Mouse (Mus musculus): Measurements from ENCODE around the gene Ggct. TPM values are rescaled to one million over a fixed set of nuclear protein-coding genes. Genes with fewer than 3 reads are reported as not detected.
A peak's percentile ranks its signal among the peaks of the same experiment; 100 is the strongest.

Gene Ggct
- polyA plus RNA-seq, 1 experiment from 2014 or later = 9.2 TPM

GRCm38 (mm10) chr6:54952542-54952941, 40.2 kb downstream of the Ggct start:
- no peak overlapping the region for H3K4me2 ChIP-seq (ENCODE audit: low read depth, low read length)
- DNase-seq = no peak
- H3K4me1 ChIP-seq (ENCODE audit: insufficient read depth) = peaks cover 13% of the 10 kb centered on the region
- WGBS (ENCODE audit: insufficient replicate concordance) = 77% methylated on average over 3 of the region's 3 CpGs
- no peak overlapping the region for H3K9ac ChIP-seq (replicated peaks)
- H3K4me3 ChIP-seq (ENCODE audit: low read depth, low read length) = no peak overlapping the region
- no peak for ATAC-seq
- H3K36me3 ChIP-seq (replicated peaks; ENCODE audit: insufficient read depth, low read length) = no peaks in the 10 kb centered on the region
- no peaks in the 10 kb centered on the region for H3K9me3 ChIP-seq (ENCODE audit: low read length)
- no peaks in the 10 kb centered on the region for H3K27me3 ChIP-seq (ENCODE audit: insufficient read depth, low read length)
- no peak overlapping the region for H3K27ac ChIP-seq (ENCODE audit: low read depth)
- no peak for TF ChIP-seq CTCF (IDR thresholded peaks at IDR 0.05; ENCODE audit: low read depth)
- TF ChIP-seq EP300 (IDR thresholded peaks at IDR 0.05; ENCODE audit: low read depth) = no peak

- no peaks in the 10 kb centered on the region for H3K36me3 ChIP-seq (replicated peaks; ENCODE audit: insufficient read depth, low read length)
- H3K27ac ChIP-seq (ENCODE audit: low read depth) = 0 out of 2 replicates have a peak overlapping the region, but pooled peaks have one; percentile 18
- H3K4me1 ChIP-seq (ENCODE audit: insufficient read depth) = no peaks in the 10 kb centered on the region; the same call in 1 of the 2 replicates
- 44% methylated on average over 5 of the region's 5 CpGs for WGBS (ENCODE audit: insufficient replicate concordance)
- H3K9ac ChIP-seq (replicated peaks) = no peak overlapping the region
- DNase-seq (no peak), ATAC-seq (no peak)
- H3K4me2 ChIP-seq (ENCODE audit: low read depth, low read length) = no peak overlapping the region
- no peak for TF ChIP-seq CTCF (IDR thresholded peaks at IDR 0.05; ENCODE audit: low read depth)
- no peaks in the 10 kb centered on the region for H3K9me3 ChIP-seq (ENCODE audit: low read length)
- H3K4me3 ChIP-seq (ENCODE audit: low read depth, low read length) = no peak overlapping the region
- no peaks in the 10 kb centered on the region for H3K27me3 ChIP-seq (ENCODE audit: insufficient read depth, low read length)
Measured at GRCm38 (mm10) chr6:54948682-54949081, 44.1 kb downstream of the Ggct start.

GRCm38 (mm10) chr6:54946241-54946953, 46.4 kb downstream of the Ggct start:
- H3K9ac ChIP-seq (replicated peaks) = no peak overlapping the region
- H3K4me3 ChIP-seq (ENCODE audit: low read depth, low read length) = no peak overlapping the region
- H3K9me3 ChIP-seq (ENCODE audit: low read length) = no peaks in the 10 kb centered on the region
- no peak overlapping the region for H3K4me2 ChIP-seq (ENCODE audit: low read depth, low read length)
- no peaks in the 10 kb centered on the region for H3K36me3 ChIP-seq (replicated peaks; ENCODE audit: insufficient read depth, low read length)
- H3K4me1 ChIP-seq (ENCODE audit: insufficient read depth) = peaks cover 5% of the 10 kb centered on the region; the same call in 1 of the 2 replicates
- no peaks in the 10 kb centered on the region for H3K27me3 ChIP-seq (ENCODE audit: insufficient read depth, low read length)
- H3K27ac ChIP-seq (ENCODE audit: low read depth) = no peak overlapping the region
- DNase-seq = no peak
- 59% methylated on average over 4 of the region's 4 CpGs for WGBS (ENCODE audit: insufficient replicate concordance)
- TF ChIP-seq CTCF (IDR thresholded peaks at IDR 0.05; ENCODE audit: low read depth) (no peak), EP300 (IDR thresholded peaks at IDR 0.05; ENCODE audit: low read depth) (no peak)
- no peak; the same call in 1 of the 2 replicates for ATAC-seq

GRCm38 (mm10) chr6:54944551-54944950, 48.2 kb downstream of the Ggct start:
- H3K9me3 ChIP-seq (ENCODE audit: low read length) = no peaks in the 10 kb centered on the region
- no peak overlapping the region for H3K27ac ChIP-seq (ENCODE audit: low read depth)
- no peak for DNase-seq
- TF ChIP-seq EP300 (IDR thresholded peaks at IDR 0.05; ENCODE audit: low read depth) (no peak), CTCF (IDR thresholded peaks at IDR 0.05; ENCODE audit: low read depth) (no peak)
- H3K27me3 ChIP-seq (ENCODE audit: insufficient read depth, low read length) = no peaks in the 10 kb centered on the region
- no peak overlapping the region for H3K9ac ChIP-seq (replicated peaks)
- no peak overlapping the region for H3K4me3 ChIP-seq (ENCODE audit: low read depth, low read length)
- H3K4me1 ChIP-seq (ENCODE audit: insufficient read depth) = peaks cover 10% of the 10 kb centered on the region; the same call in 1 of the 2 replicates
- no peak for ATAC-seq
- H3K4me2 ChIP-seq (ENCODE audit: low read depth, low read length) = no peak overlapping the region
- no peaks in the 10 kb centered on the region for H3K36me3 ChIP-seq (replicated peaks; ENCODE audit: insufficient read depth, low read length)
- WGBS (ENCODE audit: insufficient replicate concordance) = 81% methylated on average over 16 of the region's 16 CpGs

- Histone ChIP-seq H3K4me1 (ENCODE audit: insufficient read depth) (peaks cover 12% of the 10 kb centered on the region; the same call in 1 of the 2 replicates), H3K4me2 (ENCODE audit: low read depth, low read length) (no peak overlapping the region), H3K36me3 (replicated peaks; ENCODE audit: insufficient read depth, low read length) (no peaks in the 10 kb centered on the region), H3K4me3 (ENCODE audit: low read depth, low read length) (no peak overlapping the region), H3K27ac (ENCODE audit: low read depth) (no peak overlapping the region), H3K27me3 (ENCODE audit: insufficient read depth, low read length) (no peaks in the 10 kb centered on the region), H3K9ac (replicated peaks) (no peak overlapping the region), H3K9me3 (ENCODE audit: low read length) (no peaks in the 10 kb centered on the region)
- no peak for ATAC-seq
- no peak for DNase-seq
- no peak for TF ChIP-seq EP300 (IDR thresholded peaks at IDR 0.05; ENCODE audit: low read depth)
- TF ChIP-seq CTCF (IDR thresholded peaks at IDR 0.05; ENCODE audit: low read depth) = no peak
- WGBS (ENCODE audit: insufficient replicate concordance) = 54% methylated on average over 24 of the region's 24 CpGs
Measured at GRCm38 (mm10) chr6:54943753-54944152, 49.0 kb downstream of the Ggct start.

GRCm38 (mm10) chr6:54943292-54943691, 49.5 kb downstream of the Ggct start:
- Histone ChIP-seq H3K9me3 (ENCODE audit: low read length) (no peaks in the 10 kb centered on the region), H3K4me1 (ENCODE audit: insufficient read depth) (peaks cover 12% of the 10 kb centered on the region; the same call in 1 of the 2 replicates), H3K36me3 (replicated peaks; ENCODE audit: insufficient read depth, low read length) (no peaks in the 10 kb centered on the region), H3K27ac (ENCODE audit: low read depth) (no peak overlapping the region), H3K4me3 (ENCODE audit: low read depth, low read length) (no peak overlapping the region), H3K27me3 (ENCODE audit: insufficient read depth, low read length) (no peaks in the 10 kb centered on the region), H3K9ac (replicated peaks) (no peak overlapping the region), H3K4me2 (ENCODE audit: low read depth, low read length) (no peak overlapping the region)
- 64% methylated on average over 16 of the region's 16 CpGs for WGBS (ENCODE audit: insufficient replicate concordance)
- ATAC-seq (no peak), DNase-seq (no peak)
- no peak for TF ChIP-seq EP300 (IDR thresholded peaks at IDR 0.05; ENCODE audit: low read depth)
- no peak for TF ChIP-seq CTCF (IDR thresholded peaks at IDR 0.05; ENCODE audit: low read depth)
